Mouse (Mus musculus) thymus, postnatal 25 days (tissue): ENCODE results near the gene Glt1d1.
"Not testable (repeated sequence)": the region's sequence is repeated elsewhere in the genome, so short reads cannot be mapped to it uniquely, and the experiment has no call there.

Experiments
- DNase-seq: peaks from one replicate; pipeline ENCODE4 v3.0.0; 2022

The Glt1d1 gene

DNA sequence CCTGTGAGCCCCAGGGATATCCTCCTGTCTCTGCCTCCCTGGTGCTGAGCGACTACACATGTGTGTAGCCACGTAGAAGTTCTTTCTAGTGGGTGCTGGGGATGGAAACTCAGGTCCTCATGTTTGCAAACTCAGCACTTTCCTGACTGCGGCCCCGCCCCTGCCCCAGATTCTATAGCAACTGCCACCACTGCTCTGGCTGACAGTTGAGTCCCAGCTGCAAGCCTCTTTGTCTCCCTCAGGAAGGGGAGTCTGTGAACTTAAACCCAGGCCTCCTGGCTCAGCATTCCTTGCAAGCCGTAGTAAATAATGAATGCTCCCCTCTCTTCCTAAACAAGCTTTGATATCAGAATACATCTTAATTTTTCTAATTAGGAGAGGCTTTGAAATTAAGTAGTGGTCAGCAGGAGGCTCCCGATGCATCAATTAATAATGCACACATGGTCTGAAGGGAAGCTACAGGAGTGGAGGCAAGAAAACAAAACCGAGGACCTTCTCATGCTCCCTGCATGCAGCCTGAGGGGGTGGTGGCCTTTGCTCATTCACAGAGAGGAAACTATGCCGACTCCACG is 71.6 kb downstream of the Glt1d1 start:
- no peak for DNase-seq

DNA sequence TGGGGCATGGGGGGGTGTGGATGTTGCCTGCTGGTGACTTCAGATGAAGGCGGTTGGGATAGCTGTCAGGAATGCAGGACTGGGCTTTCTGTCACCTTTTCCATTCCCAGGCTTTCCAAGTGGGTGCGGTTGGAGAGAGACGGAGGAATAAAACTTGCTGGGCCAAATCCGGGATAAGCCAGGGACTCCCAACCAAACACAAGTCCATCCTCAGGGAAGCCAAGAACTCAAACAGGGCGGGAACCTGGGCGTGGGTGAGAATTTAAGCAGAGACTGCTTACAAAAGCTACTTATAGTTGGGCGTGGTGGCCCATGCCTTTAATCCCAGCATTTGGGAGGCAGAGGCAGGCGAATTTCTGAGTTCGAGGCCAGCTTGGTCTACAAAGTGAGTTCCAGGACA is 73.2 kb downstream of the Glt1d1 start:
- DNase-seq = no peak

DNA sequence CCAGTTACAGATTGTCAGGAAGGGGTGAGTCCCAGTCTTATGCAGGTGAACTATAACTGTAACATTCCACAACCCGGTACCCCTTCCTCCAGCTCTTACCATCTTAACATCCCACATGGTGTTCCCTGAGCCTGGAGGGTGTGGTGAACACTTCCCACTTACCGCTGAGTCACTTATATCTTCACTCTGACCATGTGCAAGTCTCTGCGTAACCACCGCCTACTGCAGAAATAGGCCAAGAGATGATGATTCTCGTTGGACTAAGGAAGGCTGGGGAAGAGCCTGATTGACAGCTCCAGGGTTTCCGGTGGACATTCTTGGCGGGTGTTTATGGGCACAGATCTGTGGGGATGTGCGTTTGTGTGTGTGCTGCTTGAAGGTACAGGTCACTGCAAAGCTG is 73.9 kb downstream of the Glt1d1 start:
- no peak for DNase-seq

DNA sequence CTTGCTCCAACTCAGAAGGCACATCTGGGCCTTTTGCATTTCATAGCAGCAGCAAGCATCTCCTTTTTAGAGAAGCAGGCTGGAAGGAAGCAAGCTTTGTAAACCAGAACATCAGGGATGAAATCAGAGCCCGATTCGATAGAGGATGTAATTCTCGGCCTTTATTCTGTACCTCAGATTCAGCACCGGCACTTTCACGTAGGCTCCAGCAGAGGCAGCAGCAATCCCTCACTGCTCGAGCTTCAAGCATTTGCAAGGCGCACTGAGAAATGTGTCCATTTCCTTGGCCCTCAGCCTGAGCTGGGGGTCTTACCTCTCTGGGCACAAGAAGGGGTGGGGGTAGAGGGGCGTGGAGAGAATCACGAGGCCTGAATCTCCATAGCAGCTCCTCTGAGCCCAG is 76.1 kb downstream of the Glt1d1 start:
- no peak for DNase-seq

DNA sequence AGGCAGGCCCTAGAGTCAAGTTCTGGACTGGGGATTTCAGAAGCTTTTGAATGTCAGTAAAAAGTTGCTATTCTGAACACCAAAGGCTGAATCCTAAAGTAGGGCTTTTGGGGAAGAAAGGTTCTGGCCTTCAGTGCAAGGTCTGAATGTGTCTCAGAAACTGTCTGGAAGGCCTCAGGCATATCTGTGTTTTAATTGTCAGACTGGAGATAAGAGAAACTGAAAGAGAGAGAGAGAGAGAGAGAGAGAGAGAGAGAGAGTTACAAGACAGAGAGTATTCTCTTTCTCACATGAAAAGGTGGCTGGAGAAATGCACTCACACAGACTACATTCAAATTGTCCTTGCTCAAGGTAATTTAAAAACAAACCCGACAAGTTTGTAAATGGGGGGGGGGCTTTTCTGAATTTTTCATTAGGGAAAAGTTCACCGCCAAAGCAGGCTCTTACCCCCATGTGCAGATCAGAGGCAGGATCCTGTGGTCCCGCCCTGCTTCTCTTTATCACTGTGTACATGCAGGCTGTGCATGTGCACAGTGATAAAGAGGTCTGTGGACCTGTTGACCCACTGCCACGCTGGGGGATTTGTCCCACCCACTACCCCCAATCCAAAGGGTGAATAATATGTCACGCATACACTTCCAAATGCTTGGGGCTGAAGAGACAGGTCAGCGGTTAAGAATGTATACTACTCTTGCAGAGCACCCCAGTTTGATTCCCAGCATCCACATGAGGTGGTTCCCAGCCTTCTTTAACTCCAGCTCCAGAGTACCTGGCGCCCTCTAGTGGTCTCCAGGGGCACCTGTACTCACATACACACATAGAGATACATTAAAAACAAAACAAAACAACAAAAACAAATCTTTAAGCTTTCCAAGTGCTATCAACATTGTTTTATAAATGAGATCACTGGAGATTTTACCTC is 83.0 kb downstream of the Glt1d1 start:
- no peak for DNase-seq

DNA sequence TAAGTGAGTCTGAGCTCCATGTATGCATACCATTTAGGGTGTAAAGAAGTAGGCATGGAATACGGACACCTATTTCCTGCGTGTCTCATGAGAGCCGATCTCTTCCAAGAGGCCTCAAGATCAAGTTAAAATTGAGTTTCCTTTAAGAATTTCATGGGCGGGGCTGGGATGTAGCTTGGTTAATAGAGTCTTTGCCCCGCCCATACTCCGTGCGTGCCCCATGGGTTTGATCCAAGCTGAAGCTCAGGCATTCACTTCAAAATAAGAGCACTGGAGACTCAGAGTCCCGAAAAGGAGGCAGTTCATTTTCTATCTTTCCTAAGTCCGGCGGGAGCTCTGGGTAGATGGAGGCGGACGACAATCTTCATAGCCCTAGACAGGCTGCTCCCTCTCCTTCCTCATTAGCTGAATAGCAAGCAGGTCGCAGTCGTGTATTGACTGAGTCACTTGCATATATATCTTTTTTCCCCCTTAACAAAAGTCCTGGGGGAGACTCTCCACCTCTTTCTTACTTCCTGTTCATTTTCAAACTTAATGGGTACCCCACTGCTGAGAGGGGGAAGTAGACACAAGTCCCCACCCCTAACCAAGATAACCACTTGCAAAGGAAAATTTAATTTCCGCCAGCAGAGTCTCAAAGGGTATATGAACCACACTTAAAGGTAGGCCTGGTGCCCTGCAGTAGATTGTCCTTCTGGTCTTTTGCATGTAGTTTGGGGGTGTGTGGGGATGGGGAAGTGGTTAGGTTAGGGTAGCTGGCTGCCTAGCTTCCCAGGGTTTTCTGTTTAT is 88.7 kb downstream of the Glt1d1 start:
- DNase-seq = no peak

DNA sequence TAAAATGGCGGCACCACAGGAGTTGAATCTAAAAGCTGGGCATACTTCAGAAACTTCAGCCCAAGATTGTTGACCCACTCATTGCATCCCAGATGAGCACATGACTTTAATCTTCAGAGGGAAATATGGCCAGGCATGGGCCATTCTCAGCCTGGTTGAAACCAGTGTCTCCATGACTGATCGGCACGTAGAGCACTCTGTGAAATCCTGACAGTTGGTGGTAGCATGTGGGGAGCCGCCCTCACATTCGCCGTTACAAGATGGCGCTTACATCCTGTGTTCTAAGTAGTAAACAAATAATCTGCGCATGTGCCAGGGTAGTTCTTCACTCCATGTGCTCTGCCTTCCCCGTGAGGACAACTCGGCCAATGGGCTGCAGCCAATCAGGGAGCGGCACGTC is 90.1 kb downstream of the Glt1d1 start:
- not testable (repeated sequence) for DNase-seq

DNA sequence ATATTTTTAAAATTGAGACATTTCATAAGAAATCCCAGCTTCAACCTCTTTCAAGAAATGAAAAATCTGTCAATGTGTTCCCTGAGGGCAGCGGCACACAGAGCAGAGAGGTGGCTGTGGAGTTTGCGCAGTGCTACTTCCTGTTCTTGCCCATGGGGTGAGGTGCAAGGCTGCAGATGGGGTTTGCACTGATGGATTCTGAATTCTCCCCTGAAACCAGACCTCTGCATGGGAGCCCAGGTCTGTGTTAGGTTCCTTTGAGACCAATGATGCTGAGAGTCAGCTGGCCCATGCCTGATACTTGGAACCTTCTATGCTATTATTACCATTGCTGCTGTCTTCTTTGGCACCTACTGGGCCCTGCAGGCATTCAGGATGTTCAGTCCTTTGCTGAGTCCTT is 98.3 kb downstream of the Glt1d1 start:
- no peak for DNase-seq

GRCm38 (mm10) chr5:127741331-127741730 is 109.3 kb downstream of the Glt1d1 start:
- no peak for DNase-seq

GRCm38 (mm10) chr5:127749540-127749939 is 117.5 kb downstream of the Glt1d1 start:
- not testable (repeated sequence) for DNase-seq

DNA sequence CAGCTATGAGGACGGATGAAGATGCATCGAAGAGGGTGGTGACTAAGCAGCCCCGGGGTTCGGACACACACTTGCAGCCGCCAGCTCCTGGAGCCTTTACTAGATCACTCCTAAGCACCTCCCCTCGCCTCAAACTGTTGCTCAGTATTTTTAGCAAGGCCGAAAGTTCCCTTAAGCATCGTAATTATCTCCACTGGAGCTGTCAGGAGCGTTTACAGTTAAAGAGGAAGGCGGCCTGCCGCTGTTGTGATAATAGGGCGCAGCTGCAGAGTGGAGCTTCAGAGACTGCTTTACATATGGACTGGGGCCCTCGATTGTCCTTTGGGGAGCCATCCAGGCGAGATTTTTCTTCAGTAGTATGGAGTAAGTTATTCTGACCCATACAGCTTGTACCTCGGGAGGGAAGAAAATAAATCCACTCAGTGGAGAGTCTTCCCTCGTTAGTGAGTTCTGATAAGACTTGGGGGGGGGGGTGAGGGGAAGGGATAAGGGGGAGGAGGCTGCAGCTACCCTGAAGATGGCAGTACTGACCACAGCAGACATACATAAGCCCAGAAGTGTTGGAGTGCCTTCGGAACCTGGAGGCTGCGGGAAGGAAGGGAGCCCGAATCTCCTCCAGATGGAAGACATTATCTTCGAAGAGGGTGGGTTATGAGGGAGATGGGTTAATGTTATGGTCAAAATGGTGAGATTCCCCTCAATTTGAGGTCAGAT is 119.4 kb downstream of the Glt1d1 start:
- no peak for DNase-seq

DNA sequence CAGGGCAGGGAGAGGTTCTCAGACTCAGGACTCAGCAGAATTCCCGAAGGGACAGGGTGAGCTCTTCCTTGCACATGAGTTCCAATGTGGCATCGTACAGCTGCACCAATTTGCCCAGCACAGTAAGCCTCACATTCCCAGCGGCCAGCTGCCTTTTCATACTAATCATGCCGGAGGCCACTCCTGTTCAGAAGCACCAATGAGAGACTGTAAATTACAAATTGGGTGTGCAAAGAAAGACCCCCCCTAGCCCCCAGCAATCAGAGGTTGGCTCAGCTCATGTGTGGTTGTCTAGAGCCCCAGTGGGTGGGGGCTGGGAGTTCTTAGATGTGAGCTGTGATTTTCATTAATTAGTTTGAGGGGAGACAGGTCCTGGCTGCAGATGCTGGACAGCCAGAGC is 123.5 kb downstream of the Glt1d1 start:
- DNase-seq = no peak

DNA sequence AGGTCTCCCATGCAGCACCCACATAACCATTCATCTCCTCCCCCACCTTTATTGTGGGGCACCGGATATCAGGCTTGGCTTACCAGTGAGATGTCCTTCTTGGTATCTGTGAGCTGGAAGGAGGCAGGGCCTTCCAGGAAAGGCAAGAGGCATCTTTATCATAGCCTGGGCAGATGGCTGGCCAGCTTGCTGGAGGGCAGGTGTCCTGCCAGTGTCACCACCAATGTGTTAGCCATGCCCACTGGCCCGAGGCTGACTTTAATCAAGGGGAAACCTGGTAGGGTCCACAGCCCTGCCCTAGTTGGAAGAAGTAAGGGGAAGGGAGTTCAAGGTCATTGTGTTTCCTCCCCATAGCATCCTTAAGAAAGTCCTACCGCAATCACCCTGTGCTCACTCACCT is 123.9 kb downstream of the Glt1d1 start:
- no peak for DNase-seq

DNA sequence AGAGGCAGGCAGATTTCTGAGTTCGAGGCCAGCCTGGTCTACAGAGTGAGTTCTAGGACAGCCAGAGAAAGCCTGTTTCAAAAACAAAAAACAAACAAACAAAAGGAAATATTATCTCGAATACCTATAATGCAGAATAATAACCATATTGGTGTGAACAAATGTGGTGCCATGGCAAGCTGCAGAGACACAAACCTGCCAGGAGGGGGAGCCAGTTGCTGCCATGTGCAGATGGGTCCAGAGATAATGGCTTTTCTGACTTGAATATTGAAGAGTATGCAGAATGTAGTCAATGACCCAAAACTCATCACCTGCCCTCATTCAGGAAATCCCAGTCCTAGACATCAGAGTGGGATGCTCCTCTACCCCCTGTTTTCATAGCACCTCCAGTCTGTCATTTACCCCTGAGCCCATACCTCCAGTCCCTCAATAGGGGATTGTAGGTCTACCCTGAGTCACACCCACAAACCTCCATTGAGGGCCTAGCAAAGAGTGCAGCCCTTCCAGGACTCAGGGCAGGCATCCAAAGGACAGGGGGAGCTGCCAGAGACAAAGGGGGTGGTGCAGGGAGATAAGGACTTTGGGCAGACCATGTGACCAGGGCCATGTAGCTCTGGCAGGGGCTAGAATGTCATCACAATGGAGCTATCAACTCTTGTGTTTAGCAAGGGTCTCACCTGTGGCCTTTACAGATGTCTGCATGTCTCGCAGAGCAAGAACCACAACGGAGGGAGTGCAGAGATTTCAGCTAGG is 124.8 kb downstream of the Glt1d1 start:
- DNase-seq = no peak

GRCm38 (mm10) chr5:127758576-127758975 is 126.5 kb downstream of the Glt1d1 start:
- DNase-seq = no peak
